Comparison of ENCODE assay signal across 17 mouse cellular contexts in genomic region chr3:86070799-86071198, GRCm38 (mm10).
DNase-seq lines count a peak whose midpoint lies in the region; ATAC-seq lines count a peak whose summit lies in the region.
"Had no signal": no experiment of that assay in that cellular context is flagged by ENCODE, and none has a peak within 500 bp of the region (broad histone marks: within the 10 kb centered on the region; RNA-seq: fewer than 3 reads in every experiment).

No protein-coding gene starts in this region.

- no peaks in the 10 kb centered on the region for H3K9me3 ChIP-seq in hindbrain, embryonic 15.5 days
- H3K9me3 ChIP-seq in hindbrain, embryonic 12.5 days (replicated peaks): no peaks in the 10 kb centered on the region
- no peaks in the 10 kb centered on the region for H3K9me3 ChIP-seq in neural tube, embryonic 13.5 days
- no peaks in the 10 kb centered on the region for H3K9me3 ChIP-seq in neural tube, embryonic 14.5 days (ENCODE audit: control insufficient read depth, low read length)
- H3K9me3 ChIP-seq: forebrain, embryonic 13.5 days; heart, embryonic 10.5 days had no signal

- no peaks in the 10 kb centered on the region for H3K36me3 ChIP-seq in hindbrain, embryonic 15.5 days
- no peaks in the 10 kb centered on the region for H3K36me3 ChIP-seq in hindbrain, embryonic 12.5 days
- no peaks in the 10 kb centered on the region for H3K36me3 ChIP-seq in neural tube, embryonic 13.5 days
- H3K36me3 ChIP-seq in neural tube, embryonic 14.5 days (ENCODE audit: control insufficient read depth, insufficient read depth, low read length): no peaks in the 10 kb centered on the region
- H3K36me3 ChIP-seq: heart, embryonic 10.5 days had no signal

- no peak overlapping the region for H3K4me2 ChIP-seq in hindbrain, embryonic 15.5 days
- no peak overlapping the region for H3K4me2 ChIP-seq in hindbrain, embryonic 12.5 days (replicated peaks)
- H3K4me2 ChIP-seq in neural tube, embryonic 13.5 days: no peak overlapping the region
- no peak overlapping the region for H3K4me2 ChIP-seq in neural tube, embryonic 14.5 days (ENCODE audit: low read depth, low read length)
- H3K4me2 ChIP-seq: forebrain, embryonic 13.5 days had no signal

- 78% methylated on average over 7 of the region's 7 CpGs for WGBS in hindbrain, embryonic 15.5 days
- WGBS in hindbrain, embryonic 12.5 days: 90% methylated on average over 7 of the region's 7 CpGs
- 90% methylated on average over 7 of the region's 7 CpGs for WGBS in neural tube, embryonic 13.5 days
- WGBS in neural tube, embryonic 14.5 days: 82% methylated on average over 7 of the region's 7 CpGs

- H3K27ac ChIP-seq in hindbrain, embryonic 15.5 days (replicated peaks): 0 out of 2 replicates have a peak overlapping the region, but pooled peaks have one; percentile 45
- H3K27ac ChIP-seq in hindbrain, embryonic 12.5 days: no peak overlapping the region
- H3K27ac ChIP-seq in neural tube, embryonic 13.5 days (replicated peaks): no peak overlapping the region; the same call in 1 of the 2 replicates
- 0 out of 2 replicates have a peak overlapping the region, but pooled peaks have one; percentile 55 for H3K27ac ChIP-seq in neural tube, embryonic 14.5 days (ENCODE audit: low read depth, low read length)
- H3K27ac ChIP-seq: forebrain, embryonic 13.5 days; heart, embryonic 10.5 days had no signal

- ATAC-seq in hindbrain, embryonic 15.5 days (ENCODE audit: low FRiP score, low read depth): 0 out of 2 replicates have a peak, but pooled peaks have one; percentile 27
- ATAC-seq in hindbrain, embryonic 12.5 days (ENCODE audit: low FRiP score): no peak
- 0 out of 2 replicates have a peak, but pooled peaks have one; percentile 19 for ATAC-seq in neural tube, embryonic 13.5 days (ENCODE audit: low read depth)
- no peak; the same call in 1 of the 2 replicates for ATAC-seq in neural tube, embryonic 14.5 days (ENCODE audit: low read depth)
- ATAC-seq: forebrain, embryonic 13.5 days; forebrain, postnatal 0 days had no signal

- H3K4me3 ChIP-seq in hindbrain, embryonic 15.5 days: no peak overlapping the region
- no peak overlapping the region for H3K4me3 ChIP-seq in hindbrain, embryonic 12.5 days
- no peak overlapping the region for H3K4me3 ChIP-seq in neural tube, embryonic 13.5 days
- H3K4me3 ChIP-seq in neural tube, embryonic 14.5 days (ENCODE audit: low read depth, low read length): no peak overlapping the region
- H3K4me3 ChIP-seq: forebrain, embryonic 13.5 days; heart, embryonic 10.5 days had no signal

- DNase-seq in neural tube, embryonic 10.5 days (ENCODE audit: extremely low spot score, low spot score): no peak
- no peak for DNase-seq in adrenal gland, adult 8-10 months
- DNase-seq: adrenal gland, adult 2 months; adrenal gland, postnatal 36 days; cerebellum, adult 2 months; cerebellum, postnatal 10 days; forebrain, postnatal 0 days; gastrocnemius, postnatal 14 days; heart, adult 18-20 months; heart, postnatal 10 days; kidney, adult 11 months had no signal

- H3K27me3 ChIP-seq in hindbrain, embryonic 15.5 days: no peaks in the 10 kb centered on the region
- H3K27me3 ChIP-seq in hindbrain, embryonic 12.5 days: no peaks in the 10 kb centered on the region
- no peaks in the 10 kb centered on the region for H3K27me3 ChIP-seq in neural tube, embryonic 13.5 days
- H3K27me3 ChIP-seq in neural tube, embryonic 14.5 days (ENCODE audit: control insufficient read depth, insufficient read depth, low read length): no peaks in the 10 kb centered on the region
- H3K27me3 ChIP-seq: forebrain, embryonic 13.5 days had no signal

- peaks cover 7% of the 10 kb centered on the region; the same call in 1 of the 2 replicates for H3K4me1 ChIP-seq in hindbrain, embryonic 15.5 days (replicated peaks)
- no peaks in the 10 kb centered on the region for H3K4me1 ChIP-seq in hindbrain, embryonic 12.5 days
- H3K4me1 ChIP-seq in neural tube, embryonic 13.5 days (replicated peaks): no peaks in the 10 kb centered on the region
- H3K4me1 ChIP-seq in neural tube, embryonic 14.5 days (ENCODE audit: control insufficient read depth, insufficient read depth, low read length): no peaks in the 10 kb centered on the region
- H3K4me1 ChIP-seq: forebrain, embryonic 13.5 days; heart, embryonic 10.5 days had no signal

- H3K9ac ChIP-seq in hindbrain, embryonic 15.5 days: no peak overlapping the region
- no peak overlapping the region for H3K9ac ChIP-seq in hindbrain, embryonic 12.5 days
- no peak overlapping the region for H3K9ac ChIP-seq in neural tube, embryonic 13.5 days
- H3K9ac ChIP-seq in neural tube, embryonic 14.5 days (replicated peaks; ENCODE audit: low read depth, low read length): no peak overlapping the region
- H3K9ac ChIP-seq: forebrain, embryonic 13.5 days; forebrain, postnatal 0 days had no signal

Comparison
In these comparisons a context has a peak if more than half of its experiments do, and no peak if none do; other contexts are left out.
1. ATAC-seq: peak in hindbrain, embryonic 15.5 days (single experiment) and neural tube, embryonic 13.5 days (single experiment); none in hindbrain, embryonic 12.5 days (single experiment) and neural tube, embryonic 14.5 days (single experiment).
2. H3K27ac ChIP-seq: peak in hindbrain, embryonic 15.5 days (single experiment) and neural tube, embryonic 14.5 days (single experiment); none in hindbrain, embryonic 12.5 days (single experiment) and neural tube, embryonic 13.5 days (single experiment).